Mouse (Mus musculus): ENCODE measurements around the gene Opn3. TPM values are rescaled to one million over a fixed set of nuclear protein-coding genes. Genes with fewer than 3 reads are reported as not detected.

The Opn3 gene
- total RNA-seq (2021): 1 to 10 TPM; 1.0 to 1.2 TPM

DNA sequence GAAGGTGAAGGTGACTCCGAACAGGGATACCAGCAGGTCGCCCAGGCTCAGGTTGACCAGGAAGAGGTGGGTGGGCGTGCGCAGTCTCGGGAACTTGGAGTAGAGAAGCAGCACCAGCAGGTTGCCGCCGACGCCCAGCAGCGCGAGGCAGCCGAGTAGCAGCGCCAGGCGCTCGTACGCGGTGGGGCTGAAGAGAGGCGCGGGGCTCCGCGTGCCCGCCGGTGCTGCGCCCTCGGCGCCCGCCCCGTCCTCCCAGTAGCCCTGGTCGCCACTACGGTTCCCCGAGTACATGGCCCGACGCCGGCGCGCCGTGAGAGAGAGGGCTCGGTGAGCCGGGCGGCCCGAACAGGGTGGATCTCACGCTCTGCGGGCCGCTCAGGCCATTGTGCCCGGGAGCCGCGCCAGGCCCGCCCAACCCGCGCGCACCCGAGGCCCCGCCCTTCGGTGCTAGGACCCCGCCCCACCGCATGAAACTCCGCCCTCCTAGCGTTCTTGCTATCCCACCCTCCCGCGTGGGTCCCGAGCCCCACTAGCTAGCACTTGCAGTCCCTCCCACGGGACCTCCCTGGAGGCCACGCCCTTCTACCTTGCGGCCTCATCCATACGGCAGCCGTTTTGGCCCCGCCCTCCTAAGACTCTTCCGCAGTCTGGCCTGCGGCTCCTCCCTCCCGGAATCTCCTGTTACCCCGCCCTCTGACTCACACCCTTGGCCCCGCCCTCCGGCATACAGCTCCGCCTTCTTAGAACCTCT lies at the start of gene Opn3, which contains the start of gene Chml:
TSS of gene Opn3 (minus strand) at position 531 of the 751 bp plus-strand sequence.
TSS of gene Chml (minus strand) at position 656 of the 751 bp plus-strand sequence.
- DNase-seq: peak; percentile 95 to 96

DNA sequence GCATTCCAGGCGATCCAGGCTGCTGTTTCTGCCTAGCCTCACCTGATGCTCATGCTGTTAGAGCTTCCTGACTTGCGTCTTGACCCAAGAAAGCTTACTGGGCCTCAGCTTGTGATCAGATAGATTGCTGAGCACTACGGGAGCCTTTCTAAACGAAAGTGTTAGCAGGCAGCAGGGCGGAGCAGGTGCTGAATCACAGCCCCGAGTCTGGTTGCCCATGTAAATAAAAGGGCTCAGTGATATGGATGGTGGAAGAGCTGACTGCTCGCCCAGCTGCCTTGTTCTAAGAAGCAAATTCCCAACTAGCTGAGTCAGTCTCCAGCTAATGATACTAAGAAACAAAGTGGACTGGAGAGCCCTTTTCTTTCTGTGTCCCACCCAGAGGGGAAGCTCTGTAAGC lies 33.2 kb upstream of the Opn3 start:
- no peak for DNase-seq

DNA sequence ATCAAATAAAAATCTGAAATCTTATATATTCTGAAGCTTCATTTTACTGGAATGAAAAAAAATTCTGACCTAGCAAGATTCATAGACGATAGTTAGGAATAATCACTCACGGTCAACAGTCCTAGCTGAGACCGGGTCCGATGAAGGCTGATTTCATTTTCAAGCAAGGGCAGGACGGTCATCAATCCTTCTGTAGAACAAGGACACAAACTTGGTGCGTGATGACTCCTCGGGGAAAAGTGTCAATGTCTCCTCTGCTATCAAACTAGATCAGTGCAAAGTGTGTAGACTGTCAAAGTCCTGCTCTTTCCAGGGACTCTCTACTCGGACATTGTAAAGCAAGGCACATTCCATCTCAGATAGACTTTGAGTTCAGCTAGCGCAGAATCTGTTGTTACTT lies 24.3 kb upstream of the Opn3 start:
- no peak for DNase-seq

DNA sequence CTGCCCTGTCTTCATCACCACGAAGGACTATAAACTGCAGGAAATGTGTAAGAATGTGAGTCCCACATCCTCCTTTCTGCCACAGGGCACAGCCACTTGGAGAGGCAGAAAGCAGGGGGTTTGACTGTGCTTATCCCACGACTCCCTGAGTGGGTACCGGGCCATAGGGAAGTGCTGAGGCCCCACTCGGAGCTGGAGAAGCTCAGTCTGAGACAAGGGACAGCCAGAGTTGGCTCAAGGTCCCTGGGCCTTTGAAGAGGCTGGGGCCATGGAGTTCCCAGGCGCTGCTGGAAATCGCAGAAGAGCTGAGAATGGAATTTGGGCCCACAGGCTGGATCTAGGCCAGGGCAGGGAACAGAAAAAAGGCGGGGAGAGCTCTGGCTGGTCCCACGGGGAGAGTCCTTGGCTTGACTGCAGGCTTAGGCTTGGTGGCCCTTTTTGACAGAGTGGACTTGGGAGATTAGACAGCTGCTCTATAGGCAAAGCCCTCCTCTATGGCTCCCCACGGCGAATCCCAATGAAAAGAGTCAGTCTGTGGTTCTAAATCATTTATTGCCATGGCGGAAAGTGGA lies 19.8 kb upstream of the Opn3 start:
- DNase-seq: no peak

DNA sequence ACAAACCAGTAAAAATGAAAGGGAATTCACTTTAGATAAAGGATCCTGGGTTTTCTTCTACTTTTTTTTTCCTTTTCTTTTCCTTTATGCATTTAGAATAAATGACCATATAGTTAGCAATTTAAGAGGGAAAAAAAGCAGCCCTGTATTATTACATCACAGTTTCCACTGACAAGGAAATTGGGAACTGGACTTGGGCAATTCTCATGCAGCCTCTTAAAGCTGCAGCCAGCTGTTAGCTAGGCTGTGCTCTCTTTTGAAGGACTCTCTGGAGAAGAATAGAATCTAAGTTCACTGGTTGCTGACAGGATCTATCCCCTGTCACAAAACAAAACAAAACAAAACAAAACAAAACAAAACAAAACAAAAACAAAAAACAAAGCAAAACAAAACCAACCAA lies 15.4 kb upstream of the Opn3 start:
- no peak for DNase-seq

DNA sequence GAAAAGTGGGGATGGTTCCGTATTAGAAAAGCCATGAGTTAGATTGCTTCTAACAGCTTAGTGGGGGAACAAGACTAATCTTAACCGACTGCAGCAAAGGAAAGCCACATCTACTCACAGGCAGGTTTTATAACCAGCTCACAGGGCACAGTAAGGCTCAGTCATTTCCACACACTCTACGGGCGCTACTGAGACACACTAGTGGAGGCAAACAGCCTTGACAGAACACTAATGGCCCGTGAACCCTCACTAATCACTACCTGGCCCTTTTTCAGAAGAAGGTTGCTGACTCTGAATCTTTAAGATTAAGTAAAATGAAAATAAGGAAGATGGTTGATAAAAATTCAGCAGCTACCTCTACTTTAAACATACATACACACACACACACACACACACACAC lies 15.0 kb upstream of the Opn3 start:
- DNase-seq: no peak

DNA sequence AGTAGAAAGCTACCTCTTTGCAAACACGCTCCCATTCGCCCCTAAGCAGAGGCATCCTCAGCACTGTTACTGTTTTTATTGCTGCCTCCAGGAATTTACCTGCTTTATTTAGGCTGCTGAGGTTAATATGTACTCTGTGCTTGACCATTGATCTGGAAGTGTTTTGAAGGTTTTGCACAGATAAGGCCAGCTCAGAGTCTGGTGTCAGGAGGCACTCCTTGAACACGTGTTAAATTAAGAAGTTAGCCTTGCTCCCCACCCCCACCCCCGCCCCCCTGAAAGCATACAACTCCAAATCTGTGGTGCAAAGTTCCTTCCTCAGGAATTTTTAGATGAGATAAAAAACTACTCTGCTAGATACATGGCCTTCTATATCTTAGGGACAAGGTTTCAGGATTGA lies 8.6 kb upstream of the Opn3 start:
- DNase-seq: no peak

DNA sequence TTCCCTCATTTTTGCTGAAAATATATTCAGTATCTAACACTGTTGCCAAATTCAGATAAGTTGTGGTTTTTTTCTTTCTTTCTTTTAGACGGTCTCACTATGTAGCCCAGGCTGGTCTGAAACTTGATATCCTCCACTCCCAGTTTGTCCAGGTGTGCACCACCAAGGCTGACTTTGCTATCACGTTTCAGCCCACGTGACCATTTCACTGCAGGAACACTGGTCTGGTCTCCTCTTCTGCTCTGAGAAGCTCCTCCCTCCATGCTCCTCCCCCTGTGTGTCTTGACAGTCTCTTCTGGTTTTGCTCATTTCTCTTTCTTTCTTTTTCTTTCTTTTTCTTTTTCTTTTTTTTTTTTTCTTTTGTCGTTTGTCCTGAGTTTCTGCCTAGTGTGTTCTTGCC lies 7.2 kb upstream of the Opn3 start:
- no peak for DNase-seq

DNA sequence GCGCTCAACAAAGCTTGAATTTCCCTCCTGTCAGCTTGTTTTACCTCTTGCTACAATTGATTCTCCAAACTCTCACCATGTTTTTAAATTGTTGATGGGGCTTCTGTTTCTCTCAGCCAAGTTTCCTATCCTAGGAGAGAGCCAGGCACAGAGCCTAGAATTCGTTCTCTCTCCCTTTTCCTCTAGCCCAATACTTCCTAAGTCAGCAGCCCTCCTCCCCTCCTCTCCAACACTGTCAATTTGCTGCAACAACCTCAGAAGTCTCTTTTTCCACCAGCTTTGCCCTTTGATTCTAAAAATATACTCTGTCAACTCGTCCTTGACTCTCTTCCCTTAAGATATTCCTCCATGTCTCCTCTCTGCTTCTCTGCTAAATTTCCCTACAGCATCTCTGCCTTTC lies 6.8 kb upstream of the Opn3 start:
- no peak for DNase-seq

DNA sequence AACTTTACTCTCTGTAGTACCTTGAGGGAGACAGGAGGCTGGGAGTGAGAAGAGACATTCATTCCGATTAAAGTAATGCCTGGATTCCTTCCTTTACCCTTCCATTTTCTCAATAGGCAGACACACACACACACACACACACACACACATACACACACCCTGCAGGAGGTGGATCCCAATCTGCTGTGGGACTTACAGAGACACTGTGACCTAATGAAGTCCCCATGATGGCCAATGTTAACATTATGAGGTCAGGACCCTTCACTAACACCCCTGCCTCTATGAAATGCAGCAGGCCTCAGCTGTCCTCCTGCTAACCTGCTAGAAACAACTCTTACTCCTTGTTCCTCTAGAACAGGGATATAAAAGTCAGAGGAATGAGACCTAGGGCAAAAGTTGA lies 5.7 kb upstream of the Opn3 start, which contains the start of gene Wdr64:
TSS of gene Wdr64 (plus strand) at position 301 of the 400 bp plus-strand sequence.
- no peak for DNase-seq

DNA sequence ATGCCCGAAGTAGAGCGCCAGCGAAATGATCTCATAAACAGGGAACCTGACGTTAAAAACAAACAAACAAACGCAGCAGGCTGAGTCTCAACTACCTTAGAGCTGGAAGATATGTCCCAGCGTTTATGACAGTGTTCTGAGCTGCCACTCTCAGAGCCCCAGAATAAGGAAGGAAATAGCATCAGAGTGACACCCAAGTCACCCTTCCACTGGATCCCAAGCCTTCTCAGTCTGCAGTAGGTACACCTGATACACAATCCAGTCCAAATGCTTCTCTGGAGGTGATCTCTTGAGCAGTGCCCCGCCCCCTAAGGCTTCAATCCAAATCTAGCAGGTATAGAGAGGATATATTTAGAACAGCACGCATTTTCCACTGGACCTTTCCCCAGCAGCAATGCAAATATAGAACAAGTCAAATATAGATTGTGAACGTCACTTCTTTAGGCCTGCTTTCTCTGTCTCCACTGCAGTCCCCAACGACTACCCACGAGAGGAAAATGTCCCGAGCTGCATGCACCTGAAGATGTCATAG lies 919 bp upstream of the Opn3 start:
- peak in 1 of 2 experiments; percentile 8 for DNase-seq

DNA sequence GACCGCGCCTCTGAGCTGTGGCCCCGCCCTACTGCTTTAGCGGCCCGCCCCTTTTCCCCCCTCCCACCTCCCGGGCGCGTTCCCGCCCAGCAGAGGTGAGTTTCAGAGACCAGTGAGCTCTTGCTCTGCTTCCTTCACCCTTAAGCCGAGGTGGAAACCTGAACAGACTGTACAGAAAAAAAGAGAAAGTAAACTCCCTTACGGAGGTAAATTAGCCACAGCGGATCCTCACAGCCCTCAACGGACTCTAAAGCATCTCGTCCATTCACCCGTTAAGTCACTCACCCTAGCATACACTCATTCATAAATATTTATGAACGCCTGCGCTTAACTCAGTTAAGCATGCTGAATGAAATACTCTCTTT lies 403 bp upstream of the Opn3 start:
- DNase-seq: no peak

DNA sequence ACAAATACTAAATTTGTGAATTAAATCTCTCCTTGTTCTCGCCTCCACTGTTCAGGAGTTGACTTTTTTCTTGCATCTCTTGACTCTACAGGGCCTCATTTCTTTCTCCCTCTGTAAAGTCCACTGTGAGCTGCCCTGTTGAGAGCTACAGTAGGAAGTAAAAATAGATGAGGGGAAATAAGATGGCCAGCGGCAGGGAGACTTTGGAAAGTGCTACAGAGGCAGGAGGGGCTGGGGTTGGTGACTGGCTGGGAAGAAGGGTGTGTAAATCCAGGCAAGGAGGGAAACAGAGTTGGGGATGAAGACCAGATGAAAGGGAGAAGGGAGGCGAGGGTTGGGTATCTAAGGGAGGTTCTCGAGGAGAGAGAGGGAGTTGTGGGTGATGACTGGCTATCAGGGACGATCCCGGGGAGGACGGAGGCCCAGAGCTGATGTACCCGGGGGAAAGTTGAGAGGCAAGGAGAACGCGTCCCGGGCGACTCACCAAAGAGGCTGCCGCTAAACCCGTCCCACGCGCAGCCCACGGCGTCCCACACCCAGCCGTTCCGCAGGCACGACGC lies 810 bp downstream of the Opn3 start:
- DNase-seq: no peak

DNA sequence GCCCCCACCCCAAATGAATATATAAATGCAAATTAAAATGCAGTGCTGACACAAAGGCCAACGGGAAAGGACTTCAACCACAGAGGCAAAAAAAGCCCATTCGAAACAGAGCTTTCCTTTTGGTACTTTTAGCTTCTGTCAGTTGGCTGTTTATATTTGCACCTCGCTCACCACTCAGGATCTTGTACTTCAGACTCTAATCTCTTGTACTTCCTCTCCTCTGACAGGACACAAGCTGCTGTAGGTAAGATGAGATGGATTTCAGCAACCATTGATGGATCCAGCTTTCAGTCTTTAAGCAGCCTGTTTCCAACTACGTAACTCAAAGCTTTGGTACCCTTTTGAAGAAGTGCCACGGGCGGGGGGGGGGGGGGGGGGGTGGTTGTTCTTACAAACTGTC lies 11.6 kb downstream of the Opn3 start:
- DNase-seq: no peak

DNA sequence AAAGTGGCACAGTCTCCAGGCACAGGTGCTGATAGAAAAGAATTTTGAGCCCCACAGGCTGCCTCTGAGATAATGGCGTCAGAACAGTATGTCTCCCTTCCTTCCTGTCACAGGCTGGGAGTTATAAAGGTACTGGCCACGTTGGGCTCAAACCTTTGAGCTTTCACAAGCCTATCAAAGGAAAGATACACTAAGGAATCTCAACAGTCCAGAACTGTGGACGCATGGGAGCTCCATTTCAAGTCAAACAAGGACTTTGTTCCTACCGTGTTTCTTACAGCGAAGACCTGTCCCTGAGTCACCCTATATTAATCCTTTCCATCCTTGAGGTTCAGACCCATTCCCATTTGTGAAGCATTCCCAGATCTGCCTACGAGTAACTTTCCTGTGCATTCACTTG lies 15.1 kb downstream of the Opn3 start:
- no peak for DNase-seq

DNA sequence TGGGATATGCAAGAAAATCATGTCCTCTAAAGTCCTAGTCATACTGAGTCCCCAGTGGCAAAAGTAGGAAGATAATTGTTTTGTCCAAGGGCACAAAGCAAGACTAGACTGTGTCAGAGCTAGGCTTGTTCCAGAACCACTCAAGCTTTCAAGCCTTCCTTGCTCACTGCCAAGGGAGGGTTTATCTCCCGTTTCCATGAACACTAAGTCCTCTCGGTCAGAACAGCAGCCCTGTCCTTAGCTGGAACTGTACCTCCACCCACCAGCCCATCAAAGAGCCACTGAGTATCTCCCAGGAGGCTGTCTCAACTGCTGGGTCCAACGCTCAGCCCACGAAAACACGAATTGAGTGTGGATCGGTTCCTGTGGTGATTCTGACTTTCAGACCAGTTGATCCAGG lies 17.5 kb downstream of the Opn3 start:
- no peak for DNase-seq

DNA sequence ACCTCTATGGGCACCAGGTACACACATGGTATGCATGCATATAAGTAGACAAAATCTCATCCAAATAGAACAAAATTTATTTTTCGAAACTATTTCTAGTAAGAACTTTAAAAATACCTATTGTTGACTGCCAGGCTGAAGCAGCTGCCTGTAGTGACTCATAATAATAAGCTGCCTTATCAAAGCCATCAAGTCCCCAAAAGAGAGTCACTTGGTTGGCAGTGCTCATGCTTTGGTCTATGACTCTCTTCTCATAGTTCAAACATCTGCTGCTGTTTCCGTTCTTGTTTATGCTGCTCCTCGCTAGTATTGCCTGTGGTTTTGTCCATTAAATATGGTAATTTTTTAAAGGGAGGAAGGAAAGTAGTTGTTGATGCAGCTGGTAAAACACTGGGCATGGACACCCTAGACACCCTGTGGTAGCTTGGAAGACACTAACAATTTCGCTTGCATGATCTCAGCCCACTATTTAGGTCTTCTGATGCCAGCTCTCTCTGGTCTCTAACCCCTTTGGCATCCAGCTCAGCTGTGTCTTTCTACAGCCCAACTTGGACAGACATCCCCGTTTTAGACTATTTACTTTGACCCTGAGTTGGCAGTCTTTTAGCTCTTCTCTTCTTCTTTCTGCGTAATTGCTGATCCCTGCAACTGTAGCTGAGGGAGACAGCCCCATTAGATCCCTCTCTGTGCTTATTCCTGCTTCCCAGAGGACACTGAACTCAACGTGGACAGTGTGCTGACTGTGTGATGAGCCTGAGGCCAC lies 18.8 kb downstream of the Opn3 start:
- DNase-seq: no peak

DNA sequence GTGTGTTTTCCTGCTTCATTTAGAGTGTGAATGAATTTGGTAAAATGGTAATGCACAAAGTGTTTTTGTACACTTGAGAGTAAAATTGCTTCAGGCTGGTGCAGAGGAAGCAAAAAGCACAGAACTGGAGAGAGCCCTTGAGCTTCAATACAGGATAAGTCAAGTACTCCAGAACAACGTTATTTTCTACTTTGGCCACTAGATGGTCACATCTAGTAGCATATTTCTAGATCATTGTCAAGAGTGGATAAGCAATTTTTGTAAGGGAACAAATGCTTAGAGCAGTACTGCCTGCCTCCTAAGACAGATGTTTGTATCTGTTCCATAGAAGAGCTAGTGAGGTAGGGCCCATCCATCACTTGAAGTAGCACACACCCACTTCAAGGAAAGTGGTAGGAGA lies 20.9 kb downstream of the Opn3 start:
- DNase-seq: no peak

DNA sequence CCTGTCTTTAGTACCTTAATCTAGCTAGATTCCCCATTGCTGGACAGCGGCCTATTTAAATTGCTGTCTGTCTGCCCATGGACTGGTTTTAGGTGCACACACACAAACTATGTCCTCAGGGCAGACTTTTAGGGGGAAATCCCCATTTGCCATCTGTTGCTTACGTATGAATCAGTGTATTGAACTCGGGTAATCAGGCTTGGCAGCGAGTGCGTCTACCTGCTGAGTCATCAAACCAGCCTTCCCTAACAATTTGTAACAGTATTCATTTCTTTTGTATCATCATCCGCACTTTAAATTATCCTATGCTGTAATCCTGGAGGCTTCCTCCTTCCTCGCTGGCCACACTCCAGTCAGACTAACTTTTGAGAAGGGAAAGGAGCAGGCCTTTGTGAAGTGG lies 22.5 kb downstream of the Opn3 start:
- peak in 1 of 2 experiments; percentile 2 for DNase-seq

DNA sequence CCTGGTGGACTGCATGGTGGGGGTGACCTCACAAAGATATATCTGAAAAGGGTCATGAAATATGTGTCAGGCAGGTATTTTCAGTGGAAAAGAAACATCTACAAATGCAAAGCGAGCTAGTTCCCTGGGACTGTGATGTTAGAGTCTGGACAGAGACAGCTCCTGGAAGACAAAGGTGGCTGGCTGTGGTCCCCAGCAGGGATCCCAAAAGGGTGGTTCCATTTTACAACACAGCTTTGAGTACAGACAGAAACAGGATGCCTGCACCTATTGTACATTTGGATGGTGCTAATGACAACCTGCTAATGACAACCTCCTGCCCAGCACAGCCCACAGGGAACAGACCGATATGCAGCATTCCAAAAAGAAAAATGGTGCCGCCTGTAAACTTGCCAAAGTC lies 23.1 kb downstream of the Opn3 start:
- DNase-seq: no peak

DNA sequence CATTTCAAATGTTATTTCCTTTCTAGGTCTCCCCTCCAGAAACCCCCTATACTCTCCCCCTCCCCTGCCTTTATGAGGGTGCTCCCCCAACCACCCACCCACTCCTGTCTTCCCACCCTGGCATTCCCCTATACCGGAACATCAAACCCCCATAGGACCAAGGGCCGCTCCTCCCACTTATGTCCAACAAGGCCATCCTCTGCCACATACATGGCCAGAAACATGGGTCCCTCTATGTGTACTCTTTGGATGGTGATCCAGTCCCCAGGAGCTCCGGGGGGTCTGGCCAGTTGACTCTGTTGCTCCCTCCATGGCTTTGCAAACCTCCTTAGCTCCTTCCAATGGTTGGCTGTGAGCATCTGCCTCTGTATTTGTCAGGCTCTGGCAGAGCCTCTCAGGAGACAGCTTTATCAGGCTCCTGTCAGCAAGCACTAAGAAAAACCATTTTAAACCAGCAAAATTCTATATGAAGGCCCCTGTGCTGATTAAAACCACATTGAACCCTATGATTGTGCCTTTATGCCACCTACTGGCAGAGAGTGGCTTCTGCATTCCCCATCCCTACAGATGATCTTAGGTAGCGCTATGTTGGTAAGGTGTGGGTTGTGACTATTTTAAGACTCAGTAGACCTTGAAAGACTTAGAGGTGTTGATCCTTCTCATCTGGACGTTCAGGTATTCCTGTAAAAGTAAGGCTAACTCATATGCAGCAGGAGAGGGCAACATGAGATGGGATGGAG lies 23.7 kb downstream of the Opn3 start:
- DNase-seq: no peak

DNA sequence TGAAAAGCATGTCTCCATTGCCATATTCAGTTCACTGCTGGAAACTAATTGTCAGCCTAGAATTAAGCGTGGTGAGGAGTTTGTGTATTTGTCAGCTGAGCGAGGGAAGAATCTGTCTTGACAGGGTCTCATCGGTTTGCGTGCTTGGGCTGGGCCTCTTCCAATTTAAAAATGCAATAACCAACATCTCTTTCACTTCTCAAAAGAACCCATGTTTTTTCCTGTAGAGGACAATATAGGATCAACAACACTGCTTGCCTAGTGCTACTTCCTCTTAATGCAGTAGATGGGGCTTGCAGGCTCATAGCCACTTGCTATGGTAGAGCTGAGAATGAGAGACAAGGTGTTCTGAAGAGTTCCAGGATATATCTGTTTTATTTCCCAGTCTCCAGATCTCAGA lies 32.7 kb downstream of the Opn3 start:
- no peak for DNase-seq

Data from layer of hippocampus, postnatal 36 days (tissue).